Mouse (Mus musculus) granulocyte monocyte progenitor cell, adult 5-6 weeks (primary cell): ENCODE data around the gene Hcn2. TPM values are rescaled to one million over a fixed set of nuclear protein-coding genes. Genes with fewer than 3 reads are reported as not detected.
"Not testable (repeated sequence)": the region's sequence is repeated elsewhere in the genome, so short reads cannot be mapped to it uniquely, and the experiment has no call there.

Experiments
- ATAC-seq: replicated peaks from 2 replicates; pipeline ENCODE4 v1.8.0; 2016; ENCODE audit warnings: mild to moderate bottlenecking, moderate TSS enrichment, inconsistent platforms; ENCODE audit not compliant: poor library complexity, severe bottlenecking
- total RNA-seq, 2 experiments: library from RNA; stranded (forward) in 1 of 2; stranded (reverse) in 1 of 2; fragments of 200-712, 200-1000 nt in 1 of 2; fragments of >200 nt in 1 of 2; fragmentation: Nextera tagmentation in 1 of 2; gene quantifications; 2 replicates each; pipeline ENCODE4 v1.2.3; 2014 to 2017

Hcn2 gene
- total RNA-seq, 2 experiments from 2014 or later, result 0.28 TPM; not detected in 1

- no peak for ATAC-seq
These were observed 30.2 kb upstream of the Hcn2 start for GRCm38 (mm10) chr10:79686219-79686618.

DNA sequence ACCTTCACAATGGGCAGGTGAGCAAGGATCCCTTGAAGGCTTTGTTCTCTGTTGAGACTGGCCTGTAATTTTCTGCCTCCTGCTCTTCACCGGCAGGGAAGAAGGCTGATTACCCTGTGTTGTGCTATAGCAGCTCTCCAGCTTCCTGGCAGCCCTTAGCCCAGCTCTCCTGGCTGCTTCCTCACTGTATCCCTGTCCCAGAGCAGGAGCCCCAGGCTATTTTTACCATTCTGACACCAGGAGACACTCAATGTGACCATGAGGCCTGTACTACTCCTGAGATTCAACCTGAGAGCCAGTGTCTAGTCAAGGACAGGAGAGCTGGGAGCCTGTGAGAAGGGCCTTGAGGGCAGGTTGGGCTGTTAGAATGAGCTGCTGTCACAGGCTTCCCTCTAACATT is 29.7 kb upstream of the Hcn2 start:
- ATAC-seq, result no peak

- no peak for ATAC-seq
These were observed 28.9 kb upstream of the Hcn2 start for GRCm38 (mm10) chr10:79687513-79687912.

GRCm38 (mm10) chr10:79688720-79689119 is 27.7 kb upstream of the Hcn2 start, which contains the start of gene Gzmm:
Gene Gzmm (plus strand): TSS chr10:79689020.
- ATAC-seq, result no peak

DNA sequence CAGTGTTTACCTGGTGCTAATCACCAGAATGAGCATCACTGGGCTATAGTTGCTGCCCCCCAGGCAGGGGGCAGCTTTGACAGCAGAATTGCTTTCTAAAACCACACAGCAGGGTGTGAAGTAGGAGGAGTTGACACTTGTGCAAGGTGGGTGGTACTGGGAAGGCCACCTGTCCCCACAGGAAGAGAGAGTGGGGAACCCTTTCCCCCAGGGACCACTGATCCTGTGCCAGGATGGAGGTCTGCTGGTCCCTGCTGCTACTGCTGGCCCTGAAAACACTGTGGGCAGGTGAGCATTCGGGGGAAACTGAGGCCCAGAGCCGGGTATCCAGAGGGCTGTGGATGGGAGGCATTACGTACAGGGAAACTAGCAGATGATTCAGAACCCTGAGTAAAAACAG is 27.3 kb upstream of the Hcn2 start:
- ATAC-seq, result no peak

GRCm38 (mm10) chr10:79691986-79692548 is 24.4 kb upstream of the Hcn2 start:
- ATAC-seq, result no peak

- ATAC-seq, result no peak
These were observed 22.7 kb upstream of the Hcn2 start for GRCm38 (mm10) chr10:79693580-79694378.

- ATAC-seq, result no peak
These were observed 22.1 kb upstream of the Hcn2 start for GRCm38 (mm10) chr10:79694379-79694655.

GRCm38 (mm10) chr10:79695231-79696128 is 21.0 kb upstream of the Hcn2 start:
- ATAC-seq, result peak; percentile 89

DNA sequence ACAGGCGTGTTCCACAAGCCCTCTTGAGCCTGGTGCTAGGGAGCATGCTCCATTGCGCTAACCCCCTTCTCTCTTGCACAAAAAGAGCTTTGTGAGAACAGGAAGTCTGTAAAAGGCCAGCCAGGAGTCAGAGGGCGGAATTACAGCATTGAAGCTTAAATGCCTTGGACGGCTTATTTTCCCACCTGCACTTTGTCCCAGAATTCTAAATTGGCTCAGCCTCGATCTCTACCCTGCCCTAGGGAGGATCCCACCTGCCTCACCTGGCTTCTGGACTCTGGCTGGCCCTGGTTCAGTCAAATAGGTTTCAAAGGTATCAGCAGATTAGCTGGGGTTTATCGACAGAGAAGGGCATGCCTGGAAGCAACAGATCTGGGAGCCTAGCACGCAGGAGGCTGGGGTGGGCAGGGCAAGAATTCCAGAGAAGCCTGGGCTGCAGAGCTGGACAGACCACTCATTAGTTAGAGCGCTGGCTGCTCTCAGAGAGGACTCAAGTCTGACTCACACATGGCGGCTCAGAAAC is 20.2 kb upstream of the Hcn2 start:
- peak; percentile 74 for ATAC-seq

- 0 out of 2 replicates have a peak, but pooled peaks have one; percentile 17 for ATAC-seq
These were observed 18.5 kb upstream of the Hcn2 start for GRCm38 (mm10) chr10:79697916-79698315.

- no peak for ATAC-seq
These were observed 18.0 kb upstream of the Hcn2 start for GRCm38 (mm10) chr10:79698459-79698858.

DNA sequence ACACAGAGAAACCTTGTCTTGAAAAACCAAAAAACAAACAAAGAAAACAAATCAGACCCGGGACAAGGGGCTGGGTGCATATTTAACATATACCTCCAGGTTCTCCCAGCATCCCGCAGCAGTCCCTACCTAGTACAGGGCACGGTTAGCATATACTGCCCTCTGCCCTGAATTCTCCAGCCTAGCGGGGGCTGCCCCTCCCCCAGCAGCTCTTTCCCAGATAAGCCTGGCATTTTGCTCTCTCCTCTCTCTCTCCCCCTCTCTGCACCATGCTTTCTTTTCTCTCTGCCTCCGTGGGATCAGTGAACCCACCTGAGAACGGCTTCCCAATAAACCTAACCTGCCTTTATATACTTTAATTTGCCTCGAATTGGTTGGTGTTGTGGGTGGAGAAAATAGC is 15.8 kb upstream of the Hcn2 start:
- no peak for ATAC-seq

DNA sequence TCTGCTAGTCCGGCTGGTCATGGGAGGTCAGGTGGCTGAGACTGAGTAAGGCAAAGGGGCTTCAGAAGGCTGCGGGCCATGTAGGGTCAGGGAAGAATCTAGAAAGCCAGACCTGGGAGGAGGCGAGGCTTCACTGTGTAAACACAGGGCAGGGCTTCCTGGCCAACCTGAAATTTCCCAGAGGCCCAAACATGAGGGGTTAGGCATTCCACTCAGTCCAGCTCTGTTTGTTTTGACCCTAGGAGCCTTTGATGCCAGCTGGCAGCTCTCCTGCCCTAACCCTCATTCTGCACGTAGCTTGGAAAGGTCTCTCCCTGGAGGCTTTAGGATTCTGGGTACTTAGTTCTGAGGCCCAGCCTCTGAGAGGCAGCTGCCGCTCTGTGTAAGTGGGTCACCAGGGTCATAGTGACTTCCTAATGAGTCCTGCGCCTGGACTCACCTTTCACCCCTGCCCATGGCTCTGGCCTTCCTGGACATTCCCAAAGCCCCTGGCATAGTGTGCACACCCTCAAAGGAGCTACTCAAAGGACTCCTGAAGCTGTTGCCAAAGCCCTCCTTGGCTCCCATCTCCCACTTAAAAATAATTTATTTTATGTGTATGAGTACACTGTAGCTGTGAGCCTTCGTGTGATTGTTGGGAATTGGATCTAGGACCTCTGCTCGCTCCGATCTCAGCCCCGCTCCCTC is 14.8 kb upstream of the Hcn2 start:
- ATAC-seq, result no peak

GRCm38 (mm10) chr10:79702970-79703369 is 13.5 kb upstream of the Hcn2 start:
- ATAC-seq, result not testable (repeated sequence)

- no peak for ATAC-seq
These were observed 12.9 kb upstream of the Hcn2 start for GRCm38 (mm10) chr10:79703541-79703940.

- ATAC-seq, result peak; percentile 97
These were observed 12.1 kb upstream of the Hcn2 start, which contains the start of gene Bsg for GRCm38 (mm10) chr10:79704065-79704969. Gene Bsg (plus strand): TSS chr10:79704491.

DNA sequence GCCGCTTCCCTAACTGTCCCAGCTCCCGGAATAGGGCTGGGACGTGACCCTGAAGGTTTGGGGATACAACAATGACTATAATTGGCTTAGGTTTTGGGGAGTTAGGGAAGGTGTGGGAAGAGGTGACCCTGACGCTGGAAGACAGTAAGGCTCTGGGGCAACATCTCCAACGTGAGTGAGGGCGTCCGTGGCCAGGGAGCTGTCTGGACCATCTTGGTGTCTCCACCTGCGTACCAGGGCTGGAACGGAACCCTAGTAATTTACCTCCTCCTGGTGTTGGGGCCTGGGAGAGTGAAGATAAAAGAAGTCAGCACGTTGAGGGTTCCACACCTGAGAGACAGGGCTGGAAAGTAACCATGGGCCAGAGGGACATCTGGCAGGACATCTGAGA is 11.5 kb upstream of the Hcn2 start:
- no peak for ATAC-seq

GRCm38 (mm10) chr10:79705951-79706350 is 10.5 kb upstream of the Hcn2 start:
- no peak for ATAC-seq
